ENCODE assay signal across 8 mouse cellular contexts in genomic region chr11:119942727-119943427, GRCm38 (mm10). TPM values are rescaled to one million over a fixed set of nuclear protein-coding genes. Genes with fewer than 3 reads are reported as not detected.
DNase-seq lines count a peak whose midpoint lies in the region; ATAC-seq and TF ChIP-seq lines count a peak whose summit lies in the region.

Baiap2 (plus strand) TSS chr11:119942763.

- peak within 1 kb of the TSS; percentile 93 for H3K4me2 ChIP-seq in hindbrain, embryonic 14.5 days (replicated peaks)

- peak within 1 kb of the TSS; percentile 66; the same call in 1 of the 2 replicates for H3K27ac ChIP-seq in hindbrain, embryonic 14.5 days

- peak within 1 kb of the TSS; percentile 67 for H3K4me3 ChIP-seq in hindbrain, embryonic 14.5 days (replicated peaks; ENCODE audit: low read length)

- H3K9me3 ChIP-seq in hindbrain, embryonic 14.5 days (ENCODE audit: control insufficient read depth, low read length), result no peaks in the 10 kb centered on the region

- in situ Hi-C loops in Patski (cut with MboI; ENCODE audit: low pct_unique_long_range_greater_than_20kb), result no loop called here

- H3K4me1 ChIP-seq in hindbrain, embryonic 14.5 days (replicated peaks; ENCODE audit: control insufficient read depth, insufficient read depth, low read length), result peaks cover 22% of the 10 kb centered on the region

- CTCF ChIA-PET in Patski (lab: Charles Lee), result interaction anchor here (2.9 kb wide), 1 partner anchor 49 kb away, joined by 12 read pairs; no protein-coding TSS in a partner anchor

- no peak for TF ChIP-seq CTCF in Patski (IDR thresholded peaks at IDR 0.05)

- under 1% methylated on average over 73 of the region's 79 CpGs for WGBS in hindbrain, embryonic 14.5 days

- peak within 1 kb of the TSS; percentile 68 for H3K9ac ChIP-seq in hindbrain, embryonic 14.5 days

- no peaks in the 10 kb centered on the region for H3K36me3 ChIP-seq in hindbrain, embryonic 14.5 days (replicated peaks; ENCODE audit: control insufficient read depth, insufficient read depth)

- peak; percentile 81 for ATAC-seq in Patski
- peak; percentile 96 for ATAC-seq in hindbrain, embryonic 14.5 days (ENCODE audit: low FRiP score)

- H3K27me3 ChIP-seq in Patski, result no peaks in the 10 kb centered on the region
- 0 out of 2 replicates have a peak, but pooled peaks cover 3% of the 10 kb centered on the region for H3K27me3 ChIP-seq in hindbrain, embryonic 14.5 days (ENCODE audit: control insufficient read depth, insufficient read depth, low read length)

- POLR2A ChIA-PET in Patski (lab: Charles Lee), result interaction anchor here (0.8 kb wide), 1 partner anchor 10 kb away, joined by 3 read pairs; no protein-coding TSS in a partner anchor

- DNase-seq in Patski (ENCODE audit: low read depth, low spot score), result peak; percentile 75
- peak; percentile 99 to 100 for DNase-seq in cerebellum, postnatal 14 days
- DNase-seq in frontal cortex, postnatal 25 days (ENCODE audit: low spot score in 2 of 2), result peak; percentile 86 to 96
- peak; percentile 98 for DNase-seq in hindbrain, embryonic 14.5 days (ENCODE audit: low spot score)
- peak; percentile 97 for DNase-seq in layer of hippocampus, postnatal 36 days
- DNase-seq in lung, postnatal 36 days, result peak; percentile 99
- peak; percentile 99 for DNase-seq in retina, postnatal 1 day
- peak; percentile 97 for DNase-seq in urinary bladder, adult 18-20 months (ENCODE audit: low spot score in 2 of 2)

RNA-seq across cellular contexts. Expression of gene Baiap2, which starts in this region (rescaled TPM):
- polyA plus RNA-seq in Patski (2021), result 15.4 TPM
- 13.7 and 14.4 TPM in 2 replicates for polyA plus RNA-seq in hindbrain, embryonic 14.5 days (2014; fragmentation: Nextera tagmentation; extraction: Ambion mirVana)
- 100 to 1,000 TPM; 246 to 257 TPM for total RNA-seq in layer of hippocampus, postnatal 36 days (2021)

Comparison
In these comparisons a context has a peak if more than half of its experiments do, and no peak if none do; other contexts are left out.
1. Peak in every context shown above with its lines: DNase-seq, ATAC-seq, H3K4me3 ChIP-seq and H3K27ac ChIP-seq.